Mouse (Mus musculus): ENCODE measurements around the gene Cdhr3.

DNA sequence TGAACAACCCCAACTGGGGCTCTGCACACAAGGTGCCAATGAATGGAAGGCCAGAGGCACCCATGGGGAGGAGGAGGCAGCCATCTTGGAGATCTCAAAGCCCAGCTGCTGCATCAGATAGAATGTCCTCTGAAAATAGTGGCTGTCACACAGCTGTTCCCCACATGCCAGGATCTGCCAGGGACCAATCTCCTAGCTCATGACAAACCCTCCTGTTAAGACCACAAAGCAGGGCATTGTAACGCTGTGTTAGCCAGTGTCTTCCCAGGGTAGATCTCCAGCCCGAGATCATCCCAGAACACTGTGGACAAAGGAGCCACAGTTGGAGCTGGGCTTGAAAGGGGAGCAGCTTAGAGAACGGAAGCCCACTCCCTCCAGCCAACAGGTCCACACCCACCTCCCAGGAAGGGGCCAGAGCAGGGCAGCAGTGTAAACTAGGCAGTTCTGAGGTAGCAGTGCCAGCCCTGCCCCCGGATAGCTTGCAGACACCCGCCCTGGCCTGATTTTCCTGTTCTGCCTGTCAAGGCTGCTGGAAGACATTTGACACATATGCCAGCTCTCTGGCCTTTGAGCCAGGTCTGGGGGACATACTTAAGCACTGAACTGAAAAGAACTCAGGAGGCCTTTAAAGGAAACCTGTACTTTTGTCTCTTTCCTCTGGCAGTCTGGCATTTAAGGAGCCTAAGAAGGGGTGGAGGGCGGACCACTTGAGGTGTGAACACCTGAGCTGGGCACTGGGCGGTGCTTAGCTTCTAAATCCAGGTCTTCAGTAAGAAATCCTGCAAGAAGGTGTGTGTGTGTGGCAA is 84.2 kb downstream of the Cdhr3 start:
- no peak for TF ChIP-seq POLR2A (IDR thresholded peaks at IDR 0.05; ENCODE audit: extremely low read depth, insufficient read depth, low read length)
- no peak for TF ChIP-seq CTCF (IDR thresholded peaks at IDR 0.05; ENCODE audit: extremely low read depth, insufficient read depth, low read length)
